Mouse (Mus musculus) G1E (cell line): ENCODE data around the gene Ablim1. TPM values are rescaled to one million over a fixed set of nuclear protein-coding genes. Genes with fewer than 3 reads are reported as not detected.

Experiments
- ATAC-seq: 2 replicates; pipeline ENCODE4 v1.8.0; 2016; ENCODE audit warnings: mild to moderate bottlenecking; ENCODE audit not compliant: insufficient number of reproducible peaks, poor library complexity, low FRiP score, severe bottlenecking; ENCODE audit errors: extremely low read depth
- DNase-seq: peaks from one replicate; pipeline ENCODE4 v3.0.0; 2012; ENCODE audit warnings: low spot score
- H3K27me3 ChIP-seq: 2 replicates; pipeline ENCODE4 v1.6.1; 2012; ENCODE audit warnings: mild to moderate bottlenecking, low read length, inconsistent platforms; ENCODE audit not compliant: insufficient read depth
- H3K36me3 ChIP-seq: replicated peaks from 2 replicates; pipeline ENCODE3; 2012; ENCODE audit warnings: mild to moderate bottlenecking, inconsistent platforms
- H3K4me1 ChIP-seq: 2 replicates; pipeline ENCODE4 v1.6.1; 2012; ENCODE audit warnings: low read depth, low read length, inconsistent platforms, mixed read lengths; ENCODE audit not compliant: insufficient read depth
- H3K4me3 ChIP-seq: 2 replicates; pipeline ENCODE4 v1.5.1; 2012; ENCODE audit warnings: low read depth, mild to moderate bottlenecking, inconsistent platforms, low read length, moderate library complexity, mixed read lengths
- H3K9me3 ChIP-seq: replicated peaks from 2 replicates; pipeline ENCODE4 v1.6.1; 2012; ENCODE audit warnings: inconsistent platforms
- CTCF ChIP-seq: IDR thresholded peaks from 2 replicates; pipeline ENCODE4 v1.5.1; 2012; ENCODE audit warnings: low read depth, low read length, inconsistent platforms, mixed read lengths
- GATA1 ChIP-seq: IDR thresholded peaks from 2 replicates; pipeline ENCODE4 v1.6.1; 2012; ENCODE audit warnings: borderline replicate concordance, low read length, inconsistent platforms, mixed read lengths
- GATA2 ChIP-seq: IDR thresholded peaks from 2 replicates; pipeline ENCODE4 v1.6.1; 2012; ENCODE audit warnings: low read depth, low read length, inconsistent platforms, borderline replicate concordance
- POLR2AphosphoS5 ChIP-seq: IDR thresholded peaks from 2 replicates; pipeline ENCODE4 v1.6.1; 2012; ENCODE audit warnings: low read depth, low read length, inconsistent platforms; ENCODE audit not compliant: insufficient replicate concordance
- TAL1 ChIP-seq: conservative IDR thresholded peaks from 2 replicates; pipeline ENCODE4 v1.6.1; 2012; ENCODE audit warnings: low read depth, low read length, inconsistent platforms, mixed read lengths
- polyA plus RNA-seq: library from polyadenylated mRNA; stranded (reverse); fragments of >175 nt; gene quantifications from 2 replicates; pipeline ENCODE4 v1.2.3, GENCODE M21; 2012
- total RNA-seq, 2 experiments: library from RNA; stranded (forward) in 1 of 2; stranded (reverse) in 1 of 2; fragments of 200-1000 nt in 1 of 2; fragments of >200 nt in 1 of 2; fragmentation: Nextera tagmentation in 1 of 2; gene quantifications; 2 replicates each; pipeline ENCODE4 v1.2.3; 2014 to 2017

Gene Ablim1
- total and polyA plus RNA-seq, 3 experiments = 0.08 to 0.71 TPM; not detected in 1

DNA sequence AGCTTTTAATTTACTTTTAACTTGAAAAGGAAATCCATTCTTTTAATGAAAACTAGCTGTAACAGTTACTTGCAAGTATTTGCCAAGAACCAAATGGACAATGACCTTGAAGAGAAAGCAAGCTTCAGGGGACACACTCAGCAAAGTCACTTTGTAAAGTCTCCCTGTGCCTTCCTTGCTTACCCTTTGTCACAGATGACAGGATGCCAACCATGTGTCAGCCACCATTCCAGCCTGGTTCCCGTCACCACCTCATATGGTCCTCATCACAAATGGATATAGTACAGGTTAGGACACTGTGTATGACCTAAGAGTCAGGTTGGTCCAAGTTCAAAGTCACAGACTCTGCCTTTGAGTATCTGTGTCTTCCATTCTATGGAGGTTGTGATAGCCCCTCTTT is 112.2 kb downstream of the Ablim1 start:
- no peak for TF ChIP-seq POLR2AphosphoS5
- TF ChIP-seq TAL1 = no peak
- TF ChIP-seq CTCF = no peak
- TF ChIP-seq GATA2 = no peak
- no peak for TF ChIP-seq GATA1
- ATAC-seq = no peak

DNA sequence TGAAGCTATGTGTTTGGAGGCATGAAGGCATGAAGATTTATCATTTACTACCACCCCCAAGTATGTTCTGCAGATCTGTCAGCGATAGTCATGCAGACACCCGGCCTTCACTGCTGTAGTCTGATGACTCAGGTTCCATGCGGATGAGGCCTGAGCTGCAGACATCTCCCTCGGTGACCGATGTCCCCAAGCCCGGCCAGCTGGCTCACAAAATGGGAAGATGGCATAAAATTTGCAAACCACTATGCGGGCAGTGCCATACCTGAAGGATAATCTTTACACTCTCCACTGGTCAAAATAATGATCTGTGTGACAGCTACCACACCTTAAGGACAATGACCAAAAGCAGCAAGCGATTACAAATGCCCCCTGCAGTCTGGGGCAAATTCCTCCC is 113.6 kb downstream of the Ablim1 start:
- Histone ChIP-seq H3K4me1 (no peaks in the 10 kb centered on the region), H3K4me3 (no peak overlapping the region), H3K9me3 (peaks cover 7% of the 10 kb centered on the region), H3K27me3 (peaks cover 14% of the 10 kb centered on the region; the same call in 1 of the 2 replicates), H3K36me3 (no peaks in the 10 kb centered on the region)
- TF ChIP-seq TAL1 (no peak), GATA2 (no peak), GATA1 (no peak)
- DNase-seq = no peak
- no peak for ATAC-seq

More for the DNA sequence above, 112.2 kb downstream of the Ablim1 start:
- DNase-seq = no peak
- Histone ChIP-seq H3K36me3 (no peaks in the 10 kb centered on the region), H3K4me3 (no peak overlapping the region), H3K27me3 (peaks cover 10% of the 10 kb centered on the region; the same call in 1 of the 2 replicates), H3K9me3 (peaks cover 7% of the 10 kb centered on the region), H3K4me1 (no peaks in the 10 kb centered on the region)

DNA sequence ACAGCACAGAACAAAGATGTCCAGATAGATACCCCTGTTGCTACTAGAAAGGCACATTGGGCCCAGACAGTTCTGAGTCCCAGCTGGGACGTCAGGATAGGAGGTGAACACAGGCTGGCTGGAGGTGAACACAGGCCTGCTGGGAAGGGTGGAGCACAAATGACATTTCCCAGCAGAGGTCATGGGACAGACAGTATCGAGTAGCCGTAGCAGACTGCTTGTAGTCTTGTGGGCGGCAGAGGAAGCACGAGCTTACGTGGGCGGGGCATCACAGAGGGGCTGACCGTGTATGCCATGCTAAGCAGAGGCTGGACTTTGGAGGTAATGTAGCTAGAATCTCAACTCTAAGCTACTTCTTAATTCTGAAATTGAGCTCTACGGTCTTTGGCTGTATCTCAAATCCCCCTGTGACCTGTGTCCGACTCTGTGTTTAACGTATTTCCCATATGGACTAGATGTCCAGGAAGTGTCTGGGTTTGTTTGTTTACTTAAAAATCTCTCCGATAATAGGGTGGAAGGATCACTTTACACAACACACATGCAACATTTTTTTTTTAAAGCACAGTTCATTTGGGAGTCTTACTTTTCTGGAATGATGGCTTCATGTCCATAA is 114.1 kb downstream of the Ablim1 start:
- DNase-seq (no peak), ATAC-seq (no peak)

DNA sequence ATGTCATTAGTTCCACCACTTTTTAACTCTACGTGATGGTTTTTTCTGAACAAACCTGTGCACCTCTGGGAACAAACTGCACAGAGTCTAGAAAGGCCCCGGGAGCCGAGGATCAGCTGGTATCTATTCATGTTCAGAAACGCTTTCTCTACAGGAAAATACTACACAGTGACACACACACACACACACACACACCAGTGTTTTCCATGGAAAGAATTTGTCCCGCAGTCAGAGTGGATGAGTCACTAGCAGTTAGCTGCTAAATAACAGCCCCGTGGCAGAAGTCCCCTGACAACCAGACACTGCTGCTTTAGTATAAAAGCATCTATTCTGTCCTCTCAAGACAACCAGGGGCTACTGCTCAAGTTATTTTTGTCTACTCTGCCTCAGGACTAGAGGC is 115.4 kb downstream of the Ablim1 start:
- Histone ChIP-seq H3K4me3 (no peak overlapping the region), H3K27me3 (peaks cover 20% of the 10 kb centered on the region), H3K4me1 (no peaks in the 10 kb centered on the region), H3K36me3 (no peaks in the 10 kb centered on the region), H3K9me3 (peaks cover 4% of the 10 kb centered on the region)
- no peak for DNase-seq
- ATAC-seq = no peak
- TF ChIP-seq GATA2 (no peak), CTCF (no peak), GATA1 (no peak), TAL1 (no peak), POLR2AphosphoS5 (no peak)

More for the DNA sequence above, 114.1 kb downstream of the Ablim1 start:
- Histone ChIP-seq H3K4me3 (no peak overlapping the region), H3K36me3 (no peaks in the 10 kb centered on the region), H3K9me3 (peaks cover 7% of the 10 kb centered on the region), H3K27me3 (peaks cover 19% of the 10 kb centered on the region), H3K4me1 (no peaks in the 10 kb centered on the region)
- TF ChIP-seq CTCF (no peak), POLR2AphosphoS5 (no peak), TAL1 (no peak), GATA2 (no peak), GATA1 (no peak)

DNA sequence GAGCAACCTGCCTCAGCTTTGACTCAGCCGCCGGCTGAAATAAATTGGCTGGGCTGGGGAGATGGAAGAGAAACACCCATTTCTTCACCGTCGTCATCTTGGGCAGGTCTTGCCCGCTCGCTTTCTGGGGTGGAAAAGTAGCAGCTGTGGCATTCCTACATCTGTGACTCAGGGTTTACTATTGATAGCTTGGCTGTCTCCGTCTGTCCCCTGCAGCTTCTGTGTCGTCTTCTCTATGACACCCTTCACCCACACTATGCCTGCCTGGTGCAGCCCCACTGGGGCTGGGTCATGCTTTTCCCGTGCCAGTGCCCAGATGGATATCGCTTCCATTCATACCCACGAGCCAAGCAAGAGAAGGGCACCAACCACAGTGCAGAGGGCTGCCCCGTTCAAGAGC is 116.2 kb downstream of the Ablim1 start:
- TF ChIP-seq TAL1 = no peak
- no peak for TF ChIP-seq GATA1
- TF ChIP-seq CTCF = no peak
- no peak for TF ChIP-seq GATA2
- no peak for TF ChIP-seq POLR2AphosphoS5

DNA sequence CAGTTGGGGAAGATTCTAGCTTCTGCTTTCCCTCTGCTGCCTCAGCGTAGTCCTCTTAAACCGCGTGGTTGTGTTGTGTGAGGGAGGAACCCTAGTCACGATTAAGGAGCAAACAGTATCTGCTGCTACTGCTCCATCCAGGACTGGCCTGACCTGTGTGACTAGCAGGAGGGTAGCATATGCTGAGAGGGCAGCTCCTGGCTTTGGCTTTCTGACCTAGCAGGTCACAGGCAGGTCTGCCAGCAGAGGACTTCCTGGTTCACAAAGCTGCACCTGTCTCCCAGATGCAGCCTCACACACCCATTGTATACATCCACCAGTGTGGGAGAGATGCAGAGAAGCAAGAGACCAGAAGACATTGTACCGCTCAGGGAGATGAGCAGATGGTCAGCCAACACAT is 116.7 kb downstream of the Ablim1 start:
- H3K27me3 ChIP-seq = peaks cover 20% of the 10 kb centered on the region
- ATAC-seq (no peak), DNase-seq (no peak)
- no peaks in the 10 kb centered on the region for H3K4me1 ChIP-seq
- H3K4me3 ChIP-seq = no peak overlapping the region
- H3K36me3 ChIP-seq = no peaks in the 10 kb centered on the region
- TF ChIP-seq GATA2 (no peak), CTCF (no peak), GATA1 (no peak), POLR2AphosphoS5 (no peak), TAL1 (no peak)
- H3K9me3 ChIP-seq = peaks cover 2% of the 10 kb centered on the region; the same call in 1 of the 2 replicates

More for the DNA sequence above, 116.2 kb downstream of the Ablim1 start:
- Histone ChIP-seq H3K4me3 (no peak overlapping the region), H3K4me1 (no peaks in the 10 kb centered on the region), H3K9me3 (peaks cover 2% of the 10 kb centered on the region; the same call in 1 of the 2 replicates), H3K27me3 (peaks cover 20% of the 10 kb centered on the region), H3K36me3 (no peaks in the 10 kb centered on the region)
- DNase-seq = no peak
- ATAC-seq = no peak
